Mouse (Mus musculus): ENCODE data around the gene Olfr1272. TPM values are rescaled to one million over a fixed set of nuclear protein-coding genes. Genes with fewer than 3 reads are reported as not detected.
"Not testable (repeated sequence)": the region's sequence is repeated elsewhere in the genome, so short reads cannot be mapped to it uniquely, and the experiment has no call there.

Olfr1272 gene
- not detected in 2 replicates for total RNA-seq (2017)

- no peak for ATAC-seq (ENCODE audit: extremely low read depth, insufficient number of reproducible peaks, low FRiP score, poor library complexity, severe bottlenecking)
These were observed at the start of gene Olfr1272 for GRCm38 (mm10) chr2:90292741-90293140. Gene Olfr1272, minus strand, starts transcription at chr2:90292841.

- not testable (repeated sequence) for ATAC-seq (ENCODE audit: extremely low read depth, insufficient number of reproducible peaks, low FRiP score, poor library complexity, severe bottlenecking)
These were observed 29.3 kb upstream of the Olfr1272 start, which contains the start of gene Gm13769 for GRCm38 (mm10) chr2:90321900-90322299. Gene Gm13769, plus strand, starts transcription at chr2:90322200.

GRCm38 (mm10) chr2:90270932-90271331, 21.7 kb downstream of the Olfr1272 start, which contains the start of gene Olfr1271:
Gene Olfr1271, minus strand, starts transcription at chr2:90271032.
- ATAC-seq (ENCODE audit: extremely low read depth, insufficient number of reproducible peaks, low FRiP score, poor library complexity, severe bottlenecking) = no peak

DNA sequence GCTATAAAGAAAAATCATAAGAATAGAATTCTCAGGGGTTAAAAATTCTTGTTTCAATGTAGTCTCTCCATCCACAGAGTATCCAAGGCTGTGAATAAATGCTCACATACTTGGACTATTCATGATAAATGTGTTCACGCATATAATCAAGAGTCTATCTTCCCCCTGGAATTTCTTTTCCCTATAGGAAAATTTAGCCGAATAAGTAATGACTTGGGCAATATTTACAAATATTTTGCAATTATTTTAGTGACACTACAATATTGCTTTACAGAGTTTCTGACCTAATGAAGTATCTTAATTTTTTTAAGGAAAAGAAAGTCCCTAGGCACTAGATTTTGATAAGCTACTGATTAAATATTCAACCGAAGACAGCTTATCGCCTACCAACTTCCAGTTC, 35.1 kb downstream of the Olfr1272 start, which contains the start of gene Olfr142:
Gene Olfr142, minus strand, starts transcription at position 101 of the 400 bp plus-strand sequence.
- ATAC-seq (ENCODE audit: extremely low read depth, insufficient number of reproducible peaks, low FRiP score, poor library complexity, severe bottlenecking) = no peak

Other genes with a start within 250 kb of the Olfr1272 start
- not detected in 2 replicates for gene Olfr140, start 229.2 kb downstream of the Olfr1272 start, total RNA-seq (2017)
- not detected in 2 replicates for gene Olfr1269, start 171.4 kb downstream of the Olfr1272 start, total RNA-seq (2017)
- gene Olfr32, start 150.5 kb downstream of the Olfr1272 start, total RNA-seq (2017) = not detected in 2 replicates
- not detected in 2 replicates for gene Olfr1270, start 139.8 kb downstream of the Olfr1272 start, total RNA-seq (2017)
- not detected in 2 replicates for gene Olfr1506, start 68.3 kb downstream of the Olfr1272 start, total RNA-seq (2017)
- gene Olfr142, start 35.2 kb downstream of the Olfr1272 start, total RNA-seq (2017) = not detected in 2 replicates
- under 0.01 TPM in 2 replicates for gene Olfr1271, start 21.8 kb downstream of the Olfr1272 start, total RNA-seq (2017)
- gene Gm13769, start 29.4 kb upstream of the Olfr1272 start, total RNA-seq (2017) = 0.35 TPM in 1 of 2 replicates, not detected in the other
- gene Olfr1274-ps, start 105.8 kb upstream of the Olfr1272 start, total RNA-seq (2017) = not detected in 2 replicates